Mouse (Mus musculus): ENCODE results near the gene Pgam2. TPM values are rescaled to one million over a fixed set of nuclear protein-coding genes. Genes with fewer than 3 reads are reported as not detected.
A peak's percentile ranks its signal among the peaks of the same experiment; 100 is the strongest.

Gene Pgam2
- polyA plus RNA-seq, 1 experiment from 2014 or later: 18.2 TPM

GRCm38 (mm10) chr11:5789754-5790333, 13.7 kb downstream of the Pgam2 start:
- Histone ChIP-seq H3K9me3 (no peaks in the 10 kb centered on the region), H3K9ac (no peak overlapping the region), H3K27me3 (no peaks in the 10 kb centered on the region), H3K27ac (no peak overlapping the region), H3K4me1 (peaks cover 19% of the 10 kb centered on the region), H3K4me2 (replicated peaks) (peak overlapping the region; percentile 75), H3K36me3 (peaks cover 37% of the 10 kb centered on the region), H3K4me3 (peak overlapping the region; percentile 85)
- WGBS: 77% methylated on average over 3 of the region's 3 CpGs
- no peak for ATAC-seq (ENCODE audit: insufficient number of reproducible peaks, insufficient read depth, low FRiP score, low TSS enrichment)

- WGBS: 73% methylated on average over 6 of the region's 6 CpGs
- H3K9ac ChIP-seq: peak overlapping the region; percentile 85
- ATAC-seq (ENCODE audit: insufficient number of reproducible peaks, insufficient read depth, low FRiP score, low TSS enrichment): no peak
- H3K4me3 ChIP-seq: peak overlapping the region; percentile 85
- peaks cover 30% of the 10 kb centered on the region for H3K36me3 ChIP-seq
- H3K9me3 ChIP-seq: no peaks in the 10 kb centered on the region
- no peaks in the 10 kb centered on the region for H3K27me3 ChIP-seq
- peak overlapping the region; percentile 91 for H3K27ac ChIP-seq
- H3K4me1 ChIP-seq: peaks cover 19% of the 10 kb centered on the region
- H3K4me2 ChIP-seq (replicated peaks): peak overlapping the region; percentile 75
Measured at GRCm38 (mm10) chr11:5789071-5789753, 14.3 kb downstream of the Pgam2 start.

GRCm38 (mm10) chr11:5788056-5789014, 15.2 kb downstream of the Pgam2 start, which contains the start of gene Dbnl:
TSS of gene Dbnl (plus strand) at chr11:5788488.
- under 1% methylated on average over 74 of the region's 74 CpGs for WGBS

GRCm38 (mm10) chr11:5787671-5788055, 15.9 kb downstream of the Pgam2 start:
- H3K36me3 ChIP-seq: peaks cover 17% of the 10 kb centered on the region
- 36% methylated on average over 8 of the region's 8 CpGs for WGBS
- peak overlapping the region; percentile 75 for H3K4me2 ChIP-seq (replicated peaks)
- no peaks in the 10 kb centered on the region for H3K27me3 ChIP-seq
- H3K9ac ChIP-seq: peak overlapping the region; percentile 85
- no peaks in the 10 kb centered on the region for H3K9me3 ChIP-seq
- peak overlapping the region; percentile 85 for H3K4me3 ChIP-seq
- H3K4me1 ChIP-seq: peaks cover 19% of the 10 kb centered on the region
- peak overlapping the region; percentile 91 for H3K27ac ChIP-seq
- ATAC-seq (ENCODE audit: insufficient number of reproducible peaks, insufficient read depth, low FRiP score, low TSS enrichment): no peak

More at GRCm38 (mm10) chr11:5788056-5789014, 15.2 kb downstream of the Pgam2 start, which contains the start of gene Dbnl:
- Histone ChIP-seq H3K9me3 (no peaks in the 10 kb centered on the region), H3K4me2 (replicated peaks) (peak within 1 kb of the TSS; percentile 75), H3K27ac (peak within 1 kb of the TSS; percentile 91), H3K4me1 (peaks cover 19% of the 10 kb centered on the region), H3K27me3 (no peaks in the 10 kb centered on the region), H3K9ac (peak within 1 kb of the TSS; percentile 85), H3K4me3 (peak within 1 kb of the TSS; percentile 85), H3K36me3 (peaks cover 22% of the 10 kb centered on the region)
- ATAC-seq (ENCODE audit: insufficient number of reproducible peaks, insufficient read depth, low FRiP score, low TSS enrichment): peak; percentile 95

- no peak for ATAC-seq (ENCODE audit: insufficient number of reproducible peaks, insufficient read depth, low FRiP score, low TSS enrichment)
- peaks cover 19% of the 10 kb centered on the region for H3K4me1 ChIP-seq
- H3K9ac ChIP-seq: no peak overlapping the region
- H3K4me3 ChIP-seq: no peak overlapping the region
- H3K9me3 ChIP-seq: no peaks in the 10 kb centered on the region
- H3K36me3 ChIP-seq: 0 out of 2 replicates have a peak, but pooled peaks cover 1% of the 10 kb centered on the region
- H3K27ac ChIP-seq: no peak overlapping the region
- no peak overlapping the region for H3K4me2 ChIP-seq (replicated peaks)
- no peaks in the 10 kb centered on the region for H3K27me3 ChIP-seq
Measured at GRCm38 (mm10) chr11:5785732-5786131, 17.8 kb downstream of the Pgam2 start.

- Histone ChIP-seq H3K4me2 (replicated peaks) (no peak overlapping the region), H3K9ac (no peak overlapping the region), H3K4me1 (peaks cover 3% of the 10 kb centered on the region), H3K36me3 (no peaks in the 10 kb centered on the region), H3K27ac (no peak overlapping the region), H3K9me3 (no peaks in the 10 kb centered on the region), H3K27me3 (no peaks in the 10 kb centered on the region), H3K4me3 (no peak overlapping the region)
- no peak for ATAC-seq (ENCODE audit: insufficient number of reproducible peaks, insufficient read depth, low FRiP score, low TSS enrichment)
- WGBS: 74% methylated on average over 8 of the region's 8 CpGs
Measured at GRCm38 (mm10) chr11:5782199-5782944, 21.2 kb downstream of the Pgam2 start.

GRCm38 (mm10) chr11:5780035-5780499, 23.5 kb downstream of the Pgam2 start:
- Histone ChIP-seq H3K27ac (no peak overlapping the region), H3K4me3 (no peak overlapping the region), H3K4me1 (no peaks in the 10 kb centered on the region), H3K36me3 (no peaks in the 10 kb centered on the region), H3K27me3 (no peaks in the 10 kb centered on the region), H3K4me2 (replicated peaks) (no peak overlapping the region), H3K9me3 (no peaks in the 10 kb centered on the region), H3K9ac (0 out of 2 replicates have a peak overlapping the region, but pooled peaks have one; percentile 2)
- no peak for ATAC-seq (ENCODE audit: insufficient number of reproducible peaks, insufficient read depth, low FRiP score, low TSS enrichment)
- 90% methylated on average over 6 of the region's 6 CpGs for WGBS

- H3K36me3 ChIP-seq: no peaks in the 10 kb centered on the region
- H3K27me3 ChIP-seq: no peaks in the 10 kb centered on the region
- no peak overlapping the region for H3K4me3 ChIP-seq
- no peaks in the 10 kb centered on the region for H3K9me3 ChIP-seq
- no peak overlapping the region; the same call in 1 of the 2 replicates for H3K9ac ChIP-seq
- 57% methylated on average over 2 of the region's 2 CpGs for WGBS
- no peak for ATAC-seq (ENCODE audit: insufficient number of reproducible peaks, insufficient read depth, low FRiP score, low TSS enrichment)
- H3K4me2 ChIP-seq (replicated peaks): no peak overlapping the region
- H3K4me1 ChIP-seq: no peaks in the 10 kb centered on the region
- no peak overlapping the region for H3K27ac ChIP-seq
Measured at GRCm38 (mm10) chr11:5778481-5778880, 25.1 kb downstream of the Pgam2 start.

- H3K27ac ChIP-seq: no peak overlapping the region
- no peak overlapping the region for H3K4me2 ChIP-seq (replicated peaks)
- no peak overlapping the region for H3K9ac ChIP-seq
- H3K4me3 ChIP-seq: no peak overlapping the region
- 0 out of 2 replicates have a peak, but pooled peaks cover under 1% of the 10 kb centered on the region for H3K4me1 ChIP-seq
- H3K9me3 ChIP-seq: no peaks in the 10 kb centered on the region
- 84% methylated on average over 6 of the region's 6 CpGs for WGBS
- no peaks in the 10 kb centered on the region for H3K27me3 ChIP-seq
- no peak for ATAC-seq (ENCODE audit: insufficient number of reproducible peaks, insufficient read depth, low FRiP score, low TSS enrichment)
- H3K36me3 ChIP-seq: peaks cover 20% of the 10 kb centered on the region
Measured at GRCm38 (mm10) chr11:5766019-5766418, 37.5 kb downstream of the Pgam2 start.

GRCm38 (mm10) chr11:5762633-5762982, 40.9 kb downstream of the Pgam2 start:
- WGBS: 20% methylated on average over 6 of the region's 6 CpGs
- H3K4me1 ChIP-seq: peaks cover 7% of the 10 kb centered on the region; the same call in 1 of the 2 replicates
- no peaks in the 10 kb centered on the region for H3K9me3 ChIP-seq
- H3K27ac ChIP-seq: peak overlapping the region; percentile 90
- peak overlapping the region; percentile 70 for H3K4me3 ChIP-seq
- H3K36me3 ChIP-seq: 0 out of 2 replicates have a peak, but pooled peaks cover 6% of the 10 kb centered on the region
- no peaks in the 10 kb centered on the region for H3K27me3 ChIP-seq
- 0 out of 2 replicates have a peak, but pooled peaks have one; percentile 35 for ATAC-seq (ENCODE audit: insufficient number of reproducible peaks, insufficient read depth, low FRiP score, low TSS enrichment)
- H3K9ac ChIP-seq: peak overlapping the region; percentile 82
- H3K4me2 ChIP-seq (replicated peaks): peak overlapping the region; percentile 66
